Mouse (Mus musculus) lung, postnatal 0 days (tissue): ENCODE results near the gene Gsg1. TPM values are rescaled to one million over a fixed set of nuclear protein-coding genes. Genes with fewer than 3 reads are reported as not detected.

Source experiments
- ATAC-seq: fragments of 200-750 bp; cut with Nextera tagmentation; 2 replicates; pipeline ENCODE4 v1.8.0; 2017; ENCODE audit warnings: moderate library complexity
- DNase-seq: peaks from one replicate; pipeline ENCODE4 v3.0.0-alpha.2; 2016; ENCODE audit warnings: low spot score
- H3K27ac ChIP-seq: fragments of 300-500 bp; sonication (generic); 2 replicates; pipeline ENCODE4 v1.5.1; 2014; ENCODE audit warnings: antibody characterized with exemption, mild to moderate bottlenecking, low read length, mixed read lengths
- H3K27me3 ChIP-seq: fragments of 300-500 bp; sonication (generic); replicated peaks from 2 replicates; pipeline ENCODE4 v1.6.1; 2014; ENCODE audit warnings: low read length, mixed read lengths; ENCODE audit not compliant: insufficient read depth
- H3K36me3 ChIP-seq: fragments of 300-500 bp; sonication (generic); 2 replicates; pipeline ENCODE4 v1.6.1; 2014; ENCODE audit warnings: low read length, mixed read lengths; ENCODE audit not compliant: insufficient read depth
- H3K4me1 ChIP-seq: fragments of 300-500 bp; sonication (generic); 2 replicates; pipeline ENCODE4 v1.6.1; 2014; ENCODE audit warnings: antibody characterized with exemption, low read depth, low read length, mixed read lengths; ENCODE audit not compliant: insufficient read depth
- H3K4me2 ChIP-seq: fragments of 300-500 bp; sonication (generic); replicated peaks from 2 replicates; pipeline ENCODE4 v1.6.1; 2014; ENCODE audit warnings: low read depth, mild to moderate bottlenecking, low read length, moderate library complexity, mixed read lengths
- H3K4me3 ChIP-seq: fragments of 300-500 bp; sonication (generic); 2 replicates; pipeline ENCODE4 v1.5.1; 2014; ENCODE audit warnings: low read depth, low read length
- H3K9ac ChIP-seq: fragments of 300-500 bp; sonication (generic); replicated peaks from 2 replicates; pipeline ENCODE4 v1.6.1; 2014; ENCODE audit warnings: low read depth, mild to moderate bottlenecking
- H3K9me3 ChIP-seq: fragments of 300-500 bp; sonication (generic); 2 replicates; pipeline ENCODE4 v1.6.1; 2016; ENCODE audit warnings: low read length, mixed read lengths
- CTCF ChIP-seq: IDR thresholded peaks from 2 replicates; pipeline ENCODE4 v1.5.1; 2016; ENCODE audit warnings: antibody characterized with exemption, mild to moderate bottlenecking
- EP300 ChIP-seq: IDR thresholded peaks from 2 replicates; pipeline ENCODE4 v1.6.1; 2016; ENCODE audit warnings: antibody characterized with exemption, mild to moderate bottlenecking, control low read depth
- WGBS: fragments of 180-500 bp; shearing (Covaris S2); extraction: QIAGEN DNeasy Blood & Tissue Kit; methylation state at CpG from one replicate; pipeline ENCODE4 v1.1.7; 2014; 5-methylcytosine and 5-hydroxymethylcytosine counted together
- polyA plus RNA-seq: library from polyadenylated mRNA; unstranded; fragments of >200 nt; fragmentation: Nextera tagmentation; extraction: Ambion mirVana; gene quantifications from 2 replicates; pipeline ENCODE4 v1.2.1, GENCODE M21; 2015

Gsg1 gene
- polyA plus RNA-seq, 1 experiment from 2014 or later, result 5.5 TPM

DNA sequence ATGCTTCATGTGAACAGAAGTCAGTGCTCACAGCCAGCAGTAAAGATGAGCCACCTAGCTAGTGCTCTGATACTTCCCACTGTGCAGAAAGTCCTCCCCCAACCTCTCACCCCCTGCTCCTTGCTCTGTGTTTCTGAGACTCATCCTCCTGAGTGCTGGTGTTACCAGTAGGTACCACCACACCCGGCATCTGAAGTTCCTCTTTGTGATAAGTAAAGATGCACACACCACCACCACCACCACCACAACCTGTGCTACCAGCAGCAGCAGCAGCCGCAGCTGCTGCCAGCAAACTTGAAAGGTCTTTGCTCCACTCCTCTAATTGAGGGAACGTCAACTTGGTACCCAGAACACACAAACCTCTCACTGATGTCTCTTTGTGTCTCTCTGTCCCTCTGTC lies 13.1 kb upstream of the Gsg1 start:
- Histone ChIP-seq H3K27ac (no peak overlapping the region), H3K9me3 (no peaks in the 10 kb centered on the region), H3K36me3 (no peaks in the 10 kb centered on the region), H3K4me1 (no peaks in the 10 kb centered on the region), H3K27me3 (no peaks in the 10 kb centered on the region), H3K4me2 (no peak overlapping the region), H3K9ac (no peak overlapping the region), H3K4me3 (no peak overlapping the region)
- WGBS, result 83% methylated on average over 3 of the region's 3 CpGs
- ATAC-seq (no peak), DNase-seq (no peak)
- TF ChIP-seq CTCF (no peak), EP300 (no peak)

DNA sequence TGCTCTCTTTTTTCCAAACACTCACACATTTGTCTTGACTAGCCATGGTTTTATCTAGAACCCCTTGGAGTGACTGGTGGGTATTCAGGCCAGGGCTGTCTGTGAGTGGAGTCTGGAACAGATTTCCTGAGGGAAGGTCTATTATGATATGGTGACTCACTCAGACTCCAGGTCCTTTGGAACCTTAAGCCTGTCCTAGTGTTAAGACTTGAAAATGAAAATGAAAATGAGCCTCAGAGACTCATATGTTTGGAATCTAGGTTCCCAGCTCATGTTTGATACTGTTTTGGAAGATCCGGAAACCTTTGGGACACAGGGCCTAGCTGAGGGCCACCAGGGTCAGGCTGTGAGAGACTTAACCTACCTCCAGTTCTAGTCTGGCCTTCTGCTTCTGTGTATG lies 11.9 kb upstream of the Gsg1 start:
- Histone ChIP-seq H3K36me3 (no peaks in the 10 kb centered on the region), H3K27ac (no peak overlapping the region), H3K4me3 (no peak overlapping the region), H3K9ac (no peak overlapping the region), H3K27me3 (no peaks in the 10 kb centered on the region), H3K4me2 (no peak overlapping the region), H3K4me1 (no peaks in the 10 kb centered on the region), H3K9me3 (no peaks in the 10 kb centered on the region)
- TF ChIP-seq CTCF (no peak), EP300 (no peak)
- WGBS, result 87% methylated on average over 1 of the region's 1 CpGs
- DNase-seq, result no peak
- ATAC-seq, result no peak

DNA sequence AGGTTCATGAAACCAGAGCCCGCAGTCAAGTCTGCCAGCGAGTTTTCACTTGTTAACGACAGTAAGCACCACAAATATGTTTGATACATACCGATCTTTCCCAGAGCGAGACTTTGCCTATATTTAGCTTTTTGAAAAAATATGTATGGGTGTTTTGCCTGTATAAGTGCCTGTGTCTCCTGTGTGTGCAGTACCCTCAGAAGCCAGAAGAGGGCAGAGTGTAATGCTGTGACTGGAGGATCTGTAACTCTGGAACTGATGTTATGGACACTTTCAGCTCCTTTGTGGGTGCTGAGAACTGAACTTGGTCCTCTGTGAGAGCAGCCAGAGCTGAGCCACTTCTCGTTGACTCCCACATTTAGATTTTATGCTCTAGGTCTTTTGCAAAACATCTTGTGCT lies 10.0 kb upstream of the Gsg1 start:
- DNase-seq, result no peak
- no peak overlapping the region for H3K9ac ChIP-seq
- H3K36me3 ChIP-seq, result no peaks in the 10 kb centered on the region
- no peaks in the 10 kb centered on the region for H3K9me3 ChIP-seq
- no peak overlapping the region for H3K4me3 ChIP-seq
- no peaks in the 10 kb centered on the region for H3K27me3 ChIP-seq
- H3K4me2 ChIP-seq, result no peak overlapping the region
- no peaks in the 10 kb centered on the region for H3K4me1 ChIP-seq
- no peak for TF ChIP-seq EP300
- peak; percentile 50 for TF ChIP-seq CTCF
- no peak overlapping the region for H3K27ac ChIP-seq
- ATAC-seq, result no peak
- WGBS, result 94% methylated on average over 6 of the region's 6 CpGs

DNA sequence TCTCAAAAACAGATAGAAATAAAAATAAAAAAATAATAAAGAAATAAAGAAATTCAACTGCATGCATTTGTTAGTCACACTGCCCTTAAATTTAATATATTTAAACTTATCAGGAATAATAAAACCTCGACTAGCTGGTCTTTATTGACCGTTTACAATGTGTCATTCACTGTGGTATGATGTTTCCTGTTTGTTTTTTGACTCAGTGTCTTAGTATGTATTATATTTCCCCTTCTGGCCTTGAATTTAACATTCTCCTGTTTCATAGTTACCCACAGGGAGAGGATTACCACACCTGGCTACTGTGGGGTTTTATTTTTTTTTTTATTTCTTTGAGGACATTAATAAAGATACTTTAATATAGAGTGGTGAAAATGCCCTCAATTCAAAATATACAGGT lies 8.4 kb upstream of the Gsg1 start:
- H3K4me1 ChIP-seq, result no peaks in the 10 kb centered on the region
- ATAC-seq (no peak), DNase-seq (no peak)
- H3K4me3 ChIP-seq, result no peak overlapping the region
- no peaks in the 10 kb centered on the region for H3K9me3 ChIP-seq
- TF ChIP-seq EP300 (no peak), CTCF (no peak)
- H3K27ac ChIP-seq, result no peak overlapping the region
- WGBS, result 51% methylated on average over 2 of the region's 2 CpGs
- no peaks in the 10 kb centered on the region for H3K27me3 ChIP-seq
- no peak overlapping the region for H3K4me2 ChIP-seq
- H3K36me3 ChIP-seq, result no peaks in the 10 kb centered on the region
- no peak overlapping the region for H3K9ac ChIP-seq

DNA sequence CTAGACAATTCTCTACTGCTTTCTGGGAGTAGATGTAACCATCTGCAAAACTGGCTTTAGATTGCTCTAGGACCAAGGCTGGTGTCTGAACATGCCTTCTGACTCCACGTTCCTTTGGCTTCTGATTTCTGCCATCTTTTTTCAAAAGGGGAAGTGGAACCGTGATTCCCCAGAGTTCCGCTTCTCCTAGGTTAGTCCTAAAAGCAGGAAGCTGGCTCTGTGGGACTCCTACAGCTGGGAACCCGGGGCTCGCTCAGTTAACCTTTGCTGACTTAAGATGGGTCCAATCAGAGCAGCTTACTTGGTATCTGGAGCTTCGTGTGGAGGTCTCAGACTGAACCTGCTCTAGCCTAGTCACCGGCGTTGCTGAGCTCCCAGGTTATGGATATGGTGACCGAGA lies 7.0 kb upstream of the Gsg1 start:
- H3K4me3 ChIP-seq, result no peak overlapping the region
- 89% methylated on average over 9 of the region's 9 CpGs for WGBS
- H3K9me3 ChIP-seq, result no peaks in the 10 kb centered on the region
- DNase-seq (no peak), ATAC-seq (no peak)
- TF ChIP-seq CTCF, result no peak
- TF ChIP-seq EP300, result no peak
- no peaks in the 10 kb centered on the region for H3K27me3 ChIP-seq
- H3K4me2 ChIP-seq, result no peak overlapping the region
- H3K4me1 ChIP-seq, result no peaks in the 10 kb centered on the region
- no peaks in the 10 kb centered on the region for H3K36me3 ChIP-seq
- H3K27ac ChIP-seq, result no peak overlapping the region
- H3K9ac ChIP-seq, result no peak overlapping the region

DNA sequence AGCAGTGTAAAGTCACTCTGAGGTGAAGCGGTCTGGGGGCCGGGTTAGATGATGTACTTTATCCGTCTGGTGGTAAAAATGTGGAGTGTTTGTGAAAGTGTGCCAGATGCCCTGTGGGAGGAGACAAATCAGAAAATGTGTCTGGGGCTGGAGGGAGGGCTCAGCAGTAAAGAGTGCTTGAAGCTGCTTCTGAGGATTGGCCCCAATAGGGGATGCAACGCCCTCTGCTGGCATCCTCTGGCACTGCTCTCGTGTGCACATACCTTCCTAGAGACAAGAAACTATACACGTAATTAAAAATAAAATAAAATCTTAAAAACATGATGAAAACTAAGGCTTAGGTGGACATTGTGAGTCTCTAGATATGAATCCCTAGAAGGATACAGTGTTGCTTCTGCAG lies 6.3 kb upstream of the Gsg1 start:
- DNase-seq, result no peak
- no peak overlapping the region for H3K4me2 ChIP-seq
- no peaks in the 10 kb centered on the region for H3K36me3 ChIP-seq
- no peak overlapping the region for H3K9ac ChIP-seq
- no peaks in the 10 kb centered on the region for H3K4me1 ChIP-seq
- TF ChIP-seq CTCF (no peak), EP300 (no peak)
- H3K4me3 ChIP-seq, result no peak overlapping the region
- no peak overlapping the region for H3K27ac ChIP-seq
- ATAC-seq, result no peak
- H3K9me3 ChIP-seq, result no peaks in the 10 kb centered on the region
- WGBS, result 84% methylated on average over 6 of the region's 6 CpGs
- no peaks in the 10 kb centered on the region for H3K27me3 ChIP-seq

DNA sequence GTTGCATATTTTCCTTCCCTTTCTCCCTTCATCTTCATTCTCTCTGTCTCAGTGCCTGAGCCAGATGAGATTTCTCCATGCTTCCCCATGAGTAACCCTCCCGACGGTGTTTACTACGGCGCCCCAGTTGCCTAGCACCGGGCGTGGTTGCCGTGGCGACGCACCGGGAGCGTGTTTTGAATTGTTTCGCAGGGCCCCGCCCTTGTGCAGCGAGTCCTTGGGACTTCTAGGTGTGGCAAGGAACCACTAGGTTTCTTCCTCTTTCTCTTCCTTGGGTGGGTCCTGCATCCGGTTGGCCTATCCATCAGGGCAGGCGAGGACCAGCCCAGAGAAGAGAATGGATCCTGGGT lies 1.4 kb downstream of the Gsg1 start:
- DNase-seq (peak; percentile 95), ATAC-seq (peak; percentile 87)
- Histone ChIP-seq H3K9me3 (no peaks in the 10 kb centered on the region), H3K27ac (peak overlapping the region; percentile 91), H3K27me3 (no peaks in the 10 kb centered on the region), H3K4me2 (peak overlapping the region; percentile 25), H3K9ac (peak overlapping the region; percentile 16; the same call in 1 of the 2 replicates), H3K4me3 (no peak overlapping the region), H3K4me1 (peaks cover 19% of the 10 kb centered on the region), H3K36me3 (no peaks in the 10 kb centered on the region)
- TF ChIP-seq CTCF, result no peak
- TF ChIP-seq EP300, result peak; percentile 88
- WGBS, result 5% methylated on average over 16 of the region's 16 CpGs
